Mouse (Mus musculus): ENCODE results near the gene Ghdc. TPM values are rescaled to one million over a fixed set of nuclear protein-coding genes. Genes with fewer than 3 reads are reported as not detected.

Gene Ghdc
- total RNA-seq, 2 experiments from 2014 or later: 5.5 to 7.2 TPM

DNA sequence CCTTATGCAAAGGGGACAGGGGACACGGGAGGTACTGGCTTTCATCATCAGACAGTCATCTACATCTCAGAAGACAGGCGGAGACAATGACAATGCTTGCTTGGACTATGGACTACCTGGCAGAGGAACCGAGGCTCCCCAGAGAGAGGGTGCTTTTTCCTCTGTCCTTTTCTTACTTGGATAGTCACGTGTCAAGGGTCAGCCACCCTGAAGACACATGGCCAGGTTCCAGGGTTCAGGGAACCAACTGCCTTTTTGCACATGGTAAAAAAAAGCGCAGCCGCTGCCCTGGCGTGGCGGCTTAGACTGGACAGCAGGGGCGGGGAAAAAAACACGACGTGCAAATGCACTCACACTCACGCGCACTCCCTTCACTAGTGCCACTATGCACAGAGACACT is 11.8 kb upstream of the Ghdc start:
- DNase-seq (ENCODE audit: low spot score in 2 of 2): no peak

GRCm38 (mm10) chr11:100781763-100782475 is 11.2 kb upstream of the Ghdc start:
- DNase-seq (ENCODE audit: low spot score in 2 of 2): no peak

- no peak for DNase-seq (ENCODE audit: low spot score in 2 of 2)
Observed at GRCm38 (mm10) chr11:100780247-100780646, 9.5 kb upstream of the Ghdc start.

DNA sequence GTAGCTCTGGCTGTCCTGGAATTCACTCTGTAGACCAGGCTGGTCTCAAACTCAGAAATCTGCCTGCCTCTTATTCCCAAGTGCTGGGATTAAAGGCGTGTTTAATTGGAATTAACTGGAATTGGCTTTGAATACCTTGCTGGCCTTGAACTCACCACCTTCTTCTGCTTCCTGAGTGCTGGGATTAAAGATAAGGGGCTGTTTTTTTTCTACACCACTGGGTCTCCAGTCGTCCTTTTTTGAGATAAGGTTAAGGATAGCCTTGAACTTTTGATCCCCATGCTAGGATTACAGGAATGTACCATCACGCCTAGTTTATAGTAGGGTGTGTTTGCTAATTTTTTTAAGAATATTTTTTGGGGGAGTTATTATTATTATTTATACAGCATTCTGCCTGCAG is 7.3 kb upstream of the Ghdc start:
- no peak for DNase-seq (ENCODE audit: low spot score in 2 of 2)

GRCm38 (mm10) chr11:100775921-100776320 is 5.2 kb upstream of the Ghdc start:
- no peak for DNase-seq (ENCODE audit: low spot score in 2 of 2)

- no peak for DNase-seq (ENCODE audit: low spot score in 2 of 2)
Observed at GRCm38 (mm10) chr11:100774261-100774660, 3.5 kb upstream of the Ghdc start.

GRCm38 (mm10) chr11:100769980-100770379 is 777 bp downstream of the Ghdc start:
- no peak for DNase-seq (ENCODE audit: low spot score in 2 of 2)

GRCm38 (mm10) chr11:100767871-100768270 is 2.9 kb downstream of the Ghdc start:
- no peak for DNase-seq (ENCODE audit: low spot score in 2 of 2)

DNA sequence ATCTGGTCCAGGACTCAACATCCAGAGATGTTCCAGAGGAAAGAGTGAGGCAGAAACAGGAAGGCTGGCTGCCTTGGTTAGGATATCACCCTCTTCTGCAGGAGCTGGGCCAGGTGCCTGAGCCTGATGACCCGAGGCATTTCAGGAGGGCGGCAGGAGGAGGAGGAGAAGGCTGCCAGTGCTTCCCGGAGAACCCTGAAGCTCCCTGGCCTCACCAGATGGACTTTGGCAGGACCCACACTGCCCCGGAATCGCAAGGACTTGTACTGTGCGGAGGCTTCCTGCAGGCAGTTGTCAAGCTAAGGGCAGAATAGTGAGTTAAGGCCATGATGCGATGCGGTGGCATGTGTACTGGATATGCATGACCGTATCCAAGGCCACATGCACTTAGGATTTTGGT is 4.0 kb downstream of the Ghdc start:
- DNase-seq (ENCODE audit: low spot score in 2 of 2): no peak

GRCm38 (mm10) chr11:100762831-100763230 is 7.9 kb downstream of the Ghdc start, which contains the start of gene Hcrt:
Gene Hcrt, minus strand, starts transcription at chr11:100762931.
- DNase-seq (ENCODE audit: low spot score in 2 of 2): no peak

GRCm38 (mm10) chr11:100761547-100762045 is 9.2 kb downstream of the Ghdc start:
- DNase-seq (ENCODE audit: low spot score in 2 of 2): peak; percentile 95 to 96

- peak; percentile 72 to 74 for DNase-seq (ENCODE audit: low spot score in 2 of 2)
Observed at GRCm38 (mm10) chr11:100759611-100760233, 11.0 kb downstream of the Ghdc start, which contains the start of gene Kcnh4. Gene Kcnh4, minus strand, starts transcription at chr11:100759942.

DNA sequence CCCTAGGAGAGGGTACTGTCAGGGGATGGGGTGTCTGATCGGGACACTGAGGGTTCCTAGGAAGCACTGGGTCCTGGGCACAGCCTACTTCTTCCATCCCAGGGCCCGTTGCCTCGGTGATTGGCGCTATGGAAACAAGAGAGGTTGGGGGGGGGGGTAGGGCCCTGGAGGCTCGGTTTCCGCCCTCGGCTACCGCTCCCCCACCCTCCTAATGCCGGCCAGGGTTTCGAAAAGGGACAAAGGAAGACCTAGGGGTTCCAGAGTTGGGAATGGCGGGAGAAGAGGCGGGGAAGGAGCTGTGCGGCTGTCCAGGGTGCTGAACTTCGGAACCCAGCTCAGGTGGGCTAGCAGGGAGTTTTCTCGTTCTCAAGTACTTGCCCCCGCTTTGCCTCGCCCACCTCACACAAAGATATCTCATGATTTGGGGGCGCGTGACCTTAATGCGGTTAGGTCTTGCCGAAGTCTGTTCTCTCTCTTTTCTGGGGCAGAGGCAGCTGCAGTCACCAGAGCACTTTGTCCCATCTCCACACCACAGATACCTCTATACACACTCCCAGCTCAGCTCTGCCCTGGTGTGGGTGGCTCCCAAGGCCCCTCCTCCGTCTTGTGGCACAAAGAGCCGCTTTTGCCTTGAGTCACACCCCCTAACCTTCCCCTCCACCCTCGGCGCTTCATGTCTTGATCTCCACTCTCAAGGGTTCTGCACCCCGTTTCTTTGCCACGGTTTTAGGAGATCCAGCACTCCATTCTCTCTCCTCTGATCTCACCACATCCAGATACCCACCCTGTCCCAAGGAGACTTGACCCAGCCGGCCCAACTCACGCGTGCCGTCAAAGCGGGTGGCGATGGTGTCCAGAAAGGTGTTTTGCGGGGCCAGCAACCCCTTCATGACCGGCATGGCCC is 11.8 kb downstream of the Ghdc start:
- no peak for DNase-seq (ENCODE audit: low spot score in 2 of 2)

- DNase-seq (ENCODE audit: low spot score in 2 of 2): no peak
Observed at GRCm38 (mm10) chr11:100757566-100757965, 13.2 kb downstream of the Ghdc start.

GRCm38 (mm10) chr11:100756476-100756875 is 14.3 kb downstream of the Ghdc start:
- no peak for DNase-seq (ENCODE audit: low spot score in 2 of 2)

GRCm38 (mm10) chr11:100754693-100755057 is 16.1 kb downstream of the Ghdc start:
- DNase-seq (ENCODE audit: low spot score in 2 of 2): no peak

GRCm38 (mm10) chr11:100754021-100754692 is 16.6 kb downstream of the Ghdc start:
- DNase-seq (ENCODE audit: low spot score in 2 of 2): no peak

DNA sequence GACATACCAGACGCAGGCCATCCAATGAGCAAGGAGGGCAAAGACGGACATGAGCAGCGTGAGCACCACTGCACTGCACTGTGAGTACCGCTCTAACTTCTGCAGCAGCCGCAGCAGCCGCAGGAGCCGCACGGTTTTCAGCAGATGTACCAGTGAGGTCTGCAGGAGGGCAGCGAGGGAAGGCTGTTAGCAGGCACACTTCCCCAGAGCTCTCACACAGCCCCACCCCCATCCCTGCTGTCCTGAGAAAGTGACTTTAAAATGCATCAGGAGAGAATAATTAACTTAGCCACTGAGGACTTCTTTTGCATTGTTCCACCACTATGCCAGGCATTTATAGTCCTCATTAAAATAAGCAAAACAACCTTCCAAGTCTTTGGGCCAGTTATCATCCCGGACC is 18.5 kb downstream of the Ghdc start:
- DNase-seq (ENCODE audit: low spot score in 2 of 2): no peak

- no peak for DNase-seq (ENCODE audit: low spot score in 2 of 2)
Observed at GRCm38 (mm10) chr11:100750127-100750526, 20.6 kb downstream of the Ghdc start.

DNA sequence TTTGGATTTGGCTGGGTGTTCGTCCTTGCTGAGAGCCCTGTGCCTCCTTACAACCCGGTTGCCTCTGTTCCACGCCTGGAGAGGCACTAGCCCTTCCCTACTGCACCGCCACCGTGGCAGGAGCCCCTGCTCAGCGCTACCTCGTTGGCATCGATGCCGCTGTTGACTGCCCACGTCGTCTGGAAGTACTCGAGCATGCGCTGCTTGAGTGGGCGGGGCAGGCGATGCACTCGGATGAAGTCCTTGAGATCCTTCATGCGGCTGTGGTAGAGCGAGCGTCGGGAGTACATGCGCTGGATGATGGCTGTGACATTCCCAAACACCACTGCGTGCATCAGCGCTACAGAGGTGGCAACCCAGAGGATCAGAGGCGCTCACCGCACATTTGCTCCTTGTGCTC is 21.3 kb downstream of the Ghdc start:
- DNase-seq (ENCODE audit: low spot score in 2 of 2): no peak

GRCm38 (mm10) chr11:100748620-100749019 is 22.1 kb downstream of the Ghdc start:
- DNase-seq (ENCODE audit: low spot score in 2 of 2): no peak

Data from layer of hippocampus, postnatal 10 days (tissue).